26 mouse cellular contexts compared by ENCODE assay signal in genomic region chr10:62668463-62668862, GRCm38 (mm10). TPM values are rescaled to one million over a fixed set of nuclear protein-coding genes. Genes with fewer than 3 reads are reported as not detected.
DNase-seq lines count a peak whose midpoint lies in the region; ATAC-seq and TF ChIP-seq lines count a peak whose summit lies in the region.
"Had no signal": no experiment of that assay in that cellular context is flagged by ENCODE, and none has a peak within 500 bp of the region (broad histone marks: within the 10 kb centered on the region; RNA-seq: fewer than 3 reads in every experiment).

No protein-coding gene starts in this region.

- peaks cover 10% of the 10 kb centered on the region; the same call in 1 of the 2 replicates for H3K27me3 ChIP-seq in liver, embryonic 12.5 days (replicated peaks)
- H3K27me3 ChIP-seq in liver, postnatal 0 days (ENCODE audit: insufficient read depth, low read length) = no peaks in the 10 kb centered on the region
- no peaks in the 10 kb centered on the region for H3K27me3 ChIP-seq in intestine, embryonic 16.5 days (replicated peaks; ENCODE audit: control insufficient read depth, insufficient read depth, low read length)
- H3K27me3 ChIP-seq in small intestine, adult 2 months (ENCODE audit: control insufficient read depth, insufficient read depth, low read length) = no peaks in the 10 kb centered on the region
- H3K27me3 ChIP-seq in midbrain, embryonic 15.5 days (replicated peaks) = no peaks in the 10 kb centered on the region
- H3K27me3 ChIP-seq: CH12.LX; embryonic facial prominence, embryonic 13.5 days; embryonic facial prominence, embryonic 15.5 days; forebrain, embryonic 13.5 days; forebrain, embryonic 15.5 days had no signal

- no peak for TF ChIP-seq EP300 in liver, postnatal 0 days (IDR thresholded peaks at IDR 0.05; ENCODE audit: low read depth)

- H3K4me1 ChIP-seq in liver, embryonic 12.5 days = peaks cover 30% of the 10 kb centered on the region
- peaks cover 10% of the 10 kb centered on the region; the same call in 1 of the 2 replicates for H3K4me1 ChIP-seq in liver, postnatal 0 days (ENCODE audit: insufficient read depth)
- H3K4me1 ChIP-seq in intestine, embryonic 16.5 days (ENCODE audit: control insufficient read depth, insufficient read depth, low read length) = no peaks in the 10 kb centered on the region
- peaks cover 12% of the 10 kb centered on the region; the same call in 1 of the 2 replicates for H3K4me1 ChIP-seq in small intestine, adult 2 months (ENCODE audit: control insufficient read depth, insufficient read depth, insufficient read length, low read length)
- no peaks in the 10 kb centered on the region for H3K4me1 ChIP-seq in midbrain, embryonic 15.5 days
- H3K4me1 ChIP-seq: embryonic facial prominence, embryonic 13.5 days; forebrain, embryonic 13.5 days; forebrain, embryonic 15.5 days had no signal

- ATAC-seq in liver, embryonic 12.5 days = no peak; the same call in 1 of the 2 replicates
- no peak for ATAC-seq in liver, postnatal 0 days
- ATAC-seq in erythroid progenitor cell, adult 5-6 weeks (replicated peaks; ENCODE audit: low FRiP score, poor library complexity, severe bottlenecking) = 0 out of 2 replicates have a peak, but pooled peaks have one; percentile 17
- peak; percentile 72 for ATAC-seq in intestine, embryonic 16.5 days
- no peak for ATAC-seq in midbrain, embryonic 15.5 days (replicated peaks)
- ATAC-seq: CD4-positive, CD25-positive, alpha-beta regulatory T cell, adult 4 months; forebrain, embryonic 13.5 days; forebrain, embryonic 15.5 days had no signal

- WGBS in liver, embryonic 12.5 days (ENCODE audit: insufficient replicate concordance) = 55% methylated on average over 2 of the region's 2 CpGs
- WGBS in liver, postnatal 0 days (ENCODE audit: insufficient replicate concordance) = 72% methylated on average over 2 of the region's 2 CpGs
- 73% methylated on average over 2 of the region's 2 CpGs for WGBS in intestine, embryonic 16.5 days
- WGBS in small intestine, adult 2 months = 38% methylated on average over 2 of the region's 2 CpGs
- WGBS in midbrain, embryonic 15.5 days = 83% methylated on average over 2 of the region's 2 CpGs

- H3K4me3 ChIP-seq in liver, embryonic 12.5 days = no peak overlapping the region
- H3K4me3 ChIP-seq in liver, postnatal 0 days (ENCODE audit: low read depth, low read length) = no peak overlapping the region
- no peak overlapping the region for H3K4me3 ChIP-seq in intestine, embryonic 16.5 days (ENCODE audit: low read length)
- no peak overlapping the region for H3K4me3 ChIP-seq in small intestine, adult 2 months (ENCODE audit: low read depth, low read length)
- no peak overlapping the region for H3K4me3 ChIP-seq in midbrain, embryonic 15.5 days
- H3K4me3 ChIP-seq: embryonic facial prominence, embryonic 13.5 days; embryonic facial prominence, embryonic 15.5 days; erythroblast, embryonic 14.5 days; forebrain, embryonic 13.5 days; forebrain, embryonic 15.5 days had no signal

- DNase-seq in liver, postnatal 0 days = no peak
- no peak for DNase-seq in MN1 (ENCODE audit: low spot score)
- DNase-seq: adrenal gland, adult 2 months; adrenal gland, postnatal 10 days; adrenal gland, postnatal 25 days; B cell, adult 2 months; cerebellum, adult 11 months; cerebellum, adult 18-20 months; cerebellum, adult 8-10 months; cerebellum, adult 9-11 months; cerebellum, postnatal 14 days; cerebellum, postnatal 36 days; embryo, embryonic 11 days had no signal

- H3K9ac ChIP-seq in liver, embryonic 12.5 days = no peak overlapping the region
- no peak overlapping the region for H3K9ac ChIP-seq in liver, postnatal 0 days (replicated peaks)
- H3K9ac ChIP-seq in intestine, embryonic 16.5 days (ENCODE audit: low read depth, low read length) = no peak overlapping the region
- H3K9ac ChIP-seq in midbrain, embryonic 15.5 days = no peak overlapping the region
- H3K9ac ChIP-seq: embryonic facial prominence, embryonic 13.5 days; embryonic facial prominence, embryonic 15.5 days; forebrain, embryonic 13.5 days; forebrain, embryonic 15.5 days had no signal

- peak overlapping the region; percentile 32; the same call in 1 of the 2 replicates for H3K4me2 ChIP-seq in liver, embryonic 12.5 days
- no peak overlapping the region for H3K4me2 ChIP-seq in liver, postnatal 0 days (ENCODE audit: low read depth, low read length)
- H3K4me2 ChIP-seq in intestine, embryonic 16.5 days (ENCODE audit: low read depth, low read length) = no peak overlapping the region
- H3K4me2 ChIP-seq in midbrain, embryonic 15.5 days = no peak overlapping the region
- H3K4me2 ChIP-seq: embryonic facial prominence, embryonic 13.5 days; embryonic facial prominence, embryonic 15.5 days; forebrain, embryonic 13.5 days; forebrain, embryonic 15.5 days had no signal

- TF ChIP-seq POLR2A in small intestine, adult 2 months (IDR thresholded peaks at IDR 0.05; ENCODE audit: low read depth, low read length) = no peak

- H3K27ac ChIP-seq in liver, embryonic 12.5 days = no peak overlapping the region
- H3K27ac ChIP-seq in liver, postnatal 0 days (ENCODE audit: low read depth) = no peak overlapping the region
- peak overlapping the region; percentile 36; the same call in 1 of the 2 replicates for H3K27ac ChIP-seq in intestine, embryonic 16.5 days (ENCODE audit: low read length)
- H3K27ac ChIP-seq in small intestine, adult 2 months (ENCODE audit: insufficient read depth, low read depth, low read length) = 0 out of 2 replicates have a peak overlapping the region, but pooled peaks have one; percentile 18
- H3K27ac ChIP-seq in midbrain, embryonic 15.5 days = no peak overlapping the region
- H3K27ac ChIP-seq: embryonic facial prominence, embryonic 13.5 days; embryonic facial prominence, embryonic 15.5 days; forebrain, embryonic 13.5 days; forebrain, embryonic 15.5 days had no signal

- no peaks in the 10 kb centered on the region for H3K36me3 ChIP-seq in liver, embryonic 12.5 days
- no peaks in the 10 kb centered on the region for H3K36me3 ChIP-seq in liver, postnatal 0 days (replicated peaks; ENCODE audit: insufficient read depth, low read length)
- H3K36me3 ChIP-seq in intestine, embryonic 16.5 days (ENCODE audit: control insufficient read depth, insufficient read depth, low read length) = no peaks in the 10 kb centered on the region
- no peaks in the 10 kb centered on the region for H3K36me3 ChIP-seq in small intestine, adult 2 months (ENCODE audit: control insufficient read depth, insufficient read depth, low read length)
- no peaks in the 10 kb centered on the region for H3K36me3 ChIP-seq in midbrain, embryonic 15.5 days (replicated peaks)
- H3K36me3 ChIP-seq: embryonic facial prominence, embryonic 13.5 days; embryonic facial prominence, embryonic 15.5 days; forebrain, embryonic 15.5 days; G1E had no signal

- H3K9me3 ChIP-seq in liver, embryonic 12.5 days (replicated peaks) = no peaks in the 10 kb centered on the region
- H3K9me3 ChIP-seq in liver, postnatal 0 days (ENCODE audit: low read length) = no peaks in the 10 kb centered on the region
- H3K9me3 ChIP-seq in intestine, embryonic 16.5 days (ENCODE audit: control insufficient read depth, low read length) = no peaks in the 10 kb centered on the region
- no peaks in the 10 kb centered on the region for H3K9me3 ChIP-seq in midbrain, embryonic 15.5 days
- H3K9me3 ChIP-seq: embryonic facial prominence, embryonic 13.5 days; embryonic facial prominence, embryonic 15.5 days; forebrain, embryonic 13.5 days; forebrain, embryonic 15.5 days; G1E had no signal

- no peak for TF ChIP-seq CTCF in liver, postnatal 0 days (IDR thresholded peaks at IDR 0.05; ENCODE audit: low read depth)
- TF ChIP-seq CTCF in small intestine, adult 2 months (IDR thresholded peaks at IDR 0.05; ENCODE audit: extremely low read depth, insufficient read length, insufficient replicate concordance, low read depth, low read length) = no peak

RNA-seq across cellular contexts. Expression of gene Ddx50, which starts 17.4 kb away (rescaled TPM):
- 59.0 and 59.4 TPM in 2 replicates for polyA plus RNA-seq in liver, embryonic 12.5 days (2016; fragmentation: Nextera tagmentation; extraction: Ambion mirVana)
- 33.7 and 35.3 TPM in 2 replicates for polyA plus RNA-seq in liver, postnatal 0 days (2015; fragmentation: Nextera tagmentation; extraction: Ambion mirVana)
- 35.6 and 51.9 TPM in 2 replicates for total RNA-seq in erythroid progenitor cell, adult 5-6 weeks (2015; ENCODE audit: low replicate concordance)
- total RNA-seq in erythroid progenitor cell, adult 5-6 weeks (2017; ENCODE audit: low replicate concordance) = 21.7 and 36.5 TPM in 2 replicates
- 94.5 and 96.3 TPM in 2 replicates for polyA plus RNA-seq in intestine, embryonic 16.5 days (2015; fragmentation: Nextera tagmentation; extraction: Ambion mirVana)
- polyA plus RNA-seq in small intestine, adult 2 months (2012; rRNA removed) = 1.3 and 2.8 TPM in 2 replicates
- polyA plus RNA-seq in midbrain, embryonic 15.5 days (2015; fragmentation: Nextera tagmentation; extraction: Ambion mirVana) = 83.7 and 88.1 TPM in 2 replicates

RNA-seq across cellular contexts. Expression of gene Stox1, which starts 57.5 kb away (rescaled TPM):
- 0.30 and 0.57 TPM in 2 replicates for polyA plus RNA-seq in liver, embryonic 12.5 days (2016; fragmentation: Nextera tagmentation; extraction: Ambion mirVana)
- polyA plus RNA-seq in liver, postnatal 0 days (2015; fragmentation: Nextera tagmentation; extraction: Ambion mirVana) = 0.21 and 0.53 TPM in 2 replicates
- total RNA-seq in erythroid progenitor cell, adult 5-6 weeks (2015; ENCODE audit: low replicate concordance) = not detected in 2 replicates
- total RNA-seq in erythroid progenitor cell, adult 5-6 weeks (2017; ENCODE audit: low replicate concordance) = not detected in 2 replicates
- 1.6 and 1.7 TPM in 2 replicates for polyA plus RNA-seq in intestine, embryonic 16.5 days (2015; fragmentation: Nextera tagmentation; extraction: Ambion mirVana)
- 0.11 and 0.14 TPM in 2 replicates for polyA plus RNA-seq in small intestine, adult 2 months (2012; rRNA removed)
- 3.3 and 4.2 TPM in 2 replicates for polyA plus RNA-seq in midbrain, embryonic 15.5 days (2015; fragmentation: Nextera tagmentation; extraction: Ambion mirVana)
- polyA plus RNA-seq: erythroblast, embryonic 14.5 days; G1E had no signal

Comparison
In these comparisons a context has a peak if more than half of its experiments do, and no peak if none do; other contexts are left out.
1. ATAC-seq: peak in erythroid progenitor cell, adult 5-6 weeks (single experiment) and intestine, embryonic 16.5 days (single experiment); none in liver, embryonic 12.5 days (single experiment), liver, postnatal 0 days (single experiment) and midbrain, embryonic 15.5 days (single experiment).
2. H3K27ac ChIP-seq: peak in intestine, embryonic 16.5 days (single experiment) and small intestine, adult 2 months (single experiment); none in liver, embryonic 12.5 days (single experiment), liver, postnatal 0 days (single experiment) and midbrain, embryonic 15.5 days (single experiment).